Mouse (Mus musculus): ENCODE measurements around the gene Tiam1. TPM values are rescaled to one million over a fixed set of nuclear protein-coding genes. Genes with fewer than 3 reads are reported as not detected.

Gene Tiam1
- polyA plus RNA-seq, 1 experiment from 2014 or later: 45.9 TPM

DNA sequence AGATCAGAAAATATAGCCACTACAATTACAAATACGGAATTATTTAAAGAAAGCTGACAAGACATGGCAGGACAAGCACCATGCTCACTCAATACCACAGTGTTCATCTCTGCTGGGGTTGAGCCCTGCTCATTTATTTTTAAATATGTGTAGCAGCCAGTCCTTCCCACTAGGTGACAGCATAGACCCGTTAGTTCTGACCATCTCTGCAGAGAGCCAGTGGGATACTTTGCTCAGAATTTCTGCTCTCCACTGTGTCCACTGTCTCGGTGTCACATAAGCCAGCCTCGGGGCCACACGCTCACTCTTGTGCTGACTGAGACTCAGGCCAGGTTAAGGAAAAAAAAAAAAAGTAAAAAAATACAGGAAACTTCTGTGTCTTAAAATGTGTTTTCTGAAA is 299.0 kb downstream of the Tiam1 start:
- WGBS: 37% methylated on average over 5 of the region's 5 CpGs
- Histone ChIP-seq H3K4me1 (peaks cover 36% of the 10 kb centered on the region), H3K4me2 (no peak overlapping the region), H3K9me3 (no peaks in the 10 kb centered on the region), H3K36me3 (peaks cover 17% of the 10 kb centered on the region), H3K9ac (no peak overlapping the region), H3K4me3 (no peak overlapping the region), H3K27me3 (no peaks in the 10 kb centered on the region), H3K27ac (no peak overlapping the region)
- ATAC-seq (ENCODE audit: insufficient number of reproducible peaks, insufficient read depth, low FRiP score, low TSS enrichment, low read depth): no peak

DNA sequence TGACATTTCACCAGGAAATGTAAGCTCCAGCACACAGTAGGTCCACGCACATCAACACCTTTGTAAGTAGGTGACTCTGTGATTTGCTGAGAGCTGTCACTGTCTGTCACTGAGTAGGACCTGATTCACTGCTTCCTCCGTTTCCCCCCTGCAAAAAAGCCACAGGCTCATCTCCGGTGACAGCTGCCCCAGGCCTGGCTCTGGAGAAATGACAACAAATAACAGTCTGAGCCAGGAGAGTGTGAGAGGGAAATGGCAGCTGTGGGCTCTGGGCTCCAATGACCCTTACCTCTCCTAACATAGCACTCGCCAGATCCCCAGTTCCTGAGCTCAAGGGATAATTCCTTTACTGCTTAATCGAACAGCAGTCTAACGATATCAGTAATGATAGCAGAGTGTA is 301.7 kb downstream of the Tiam1 start:
- H3K4me2 ChIP-seq: no peak overlapping the region
- no peaks in the 10 kb centered on the region for H3K27me3 ChIP-seq
- H3K9ac ChIP-seq: no peak overlapping the region
- no peak for ATAC-seq (ENCODE audit: insufficient number of reproducible peaks, insufficient read depth, low FRiP score, low TSS enrichment, low read depth)
- H3K9me3 ChIP-seq: no peaks in the 10 kb centered on the region
- no peak overlapping the region for H3K27ac ChIP-seq
- peaks cover 36% of the 10 kb centered on the region for H3K4me1 ChIP-seq
- no peaks in the 10 kb centered on the region for H3K36me3 ChIP-seq
- no peak overlapping the region for H3K4me3 ChIP-seq
- WGBS: 64% methylated on average over 6 of the region's 6 CpGs

DNA sequence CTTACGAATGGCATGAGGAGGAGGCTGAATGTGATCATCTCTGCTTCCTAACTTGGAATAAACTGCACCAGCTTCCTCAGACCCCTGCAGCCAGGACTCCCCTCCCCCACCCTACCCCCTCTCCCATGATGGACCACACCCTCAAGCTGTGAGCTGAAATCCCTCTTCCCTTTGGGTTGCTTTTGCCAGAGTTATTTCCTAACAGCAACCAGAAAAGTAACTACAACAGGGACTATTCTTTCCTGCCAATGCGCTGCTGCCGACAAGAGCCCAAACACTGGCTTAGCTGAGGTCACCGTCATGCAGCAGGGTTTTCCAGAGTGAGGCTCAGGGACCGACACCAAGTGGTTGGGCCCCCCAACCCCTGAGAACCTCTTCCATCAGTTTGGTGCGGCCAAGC is 303.2 kb downstream of the Tiam1 start:
- WGBS: 96% methylated on average over 6 of the region's 6 CpGs
- Histone ChIP-seq H3K9ac (no peak overlapping the region), H3K27me3 (no peaks in the 10 kb centered on the region), H3K4me1 (peaks cover 38% of the 10 kb centered on the region), H3K9me3 (no peaks in the 10 kb centered on the region), H3K4me3 (no peak overlapping the region), H3K4me2 (no peak overlapping the region), H3K27ac (no peak overlapping the region), H3K36me3 (peaks cover 7% of the 10 kb centered on the region; the same call in 1 of the 2 replicates)
- ATAC-seq (ENCODE audit: insufficient number of reproducible peaks, insufficient read depth, low FRiP score, low TSS enrichment, low read depth): no peak

DNA sequence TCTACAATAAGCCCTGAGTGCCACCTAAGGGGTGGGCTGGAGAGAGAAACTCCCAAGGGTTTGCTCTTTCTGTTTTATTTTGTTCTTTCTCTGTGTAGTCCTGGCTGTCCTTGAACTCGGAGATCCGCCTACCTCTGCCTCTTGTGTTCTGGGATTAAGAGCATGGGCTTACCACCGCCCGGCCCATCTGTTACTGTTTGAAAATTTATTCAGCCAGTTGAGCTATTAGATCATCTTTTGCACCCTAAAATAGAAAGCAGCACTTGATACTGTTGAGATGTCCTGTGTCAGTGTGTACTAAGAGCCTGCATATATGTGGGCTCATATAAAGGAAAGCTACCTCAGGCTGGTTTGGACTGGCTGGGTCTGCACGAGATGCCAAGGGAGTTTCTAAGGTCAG is 303.7 kb downstream of the Tiam1 start:
- WGBS: 83% methylated on average over 5 of the region's 5 CpGs
- no peaks in the 10 kb centered on the region for H3K9me3 ChIP-seq
- peaks cover 33% of the 10 kb centered on the region for H3K4me1 ChIP-seq
- no peak overlapping the region for H3K4me3 ChIP-seq
- no peaks in the 10 kb centered on the region for H3K27me3 ChIP-seq
- no peak overlapping the region for H3K9ac ChIP-seq
- no peak overlapping the region for H3K4me2 ChIP-seq
- H3K36me3 ChIP-seq: peaks cover 12% of the 10 kb centered on the region
- ATAC-seq (ENCODE audit: insufficient number of reproducible peaks, insufficient read depth, low FRiP score, low TSS enrichment, low read depth): no peak
- no peak overlapping the region for H3K27ac ChIP-seq

DNA sequence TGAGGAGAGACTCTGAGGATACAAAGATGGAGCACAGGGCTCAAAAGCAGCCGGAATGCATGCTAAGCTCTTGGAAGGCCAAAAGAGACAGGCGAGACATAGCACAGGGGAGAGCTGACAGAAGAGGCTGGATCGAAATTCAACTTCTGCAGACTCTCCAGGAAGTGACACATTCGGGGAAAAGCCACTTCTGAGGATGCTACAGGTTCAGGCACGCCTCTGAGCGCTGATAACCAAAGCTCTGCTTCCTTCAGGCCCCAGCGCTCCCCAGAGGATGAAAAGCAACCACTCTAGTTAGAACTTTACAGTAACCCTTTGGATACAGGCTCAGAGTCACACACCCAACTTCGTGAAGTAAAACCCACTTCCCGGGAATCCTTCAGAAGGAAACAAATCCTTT is 306.5 kb downstream of the Tiam1 start:
- Histone ChIP-seq H3K9ac (no peak overlapping the region), H3K9me3 (no peaks in the 10 kb centered on the region), H3K4me3 (no peak overlapping the region), H3K27ac (no peak overlapping the region), H3K4me1 (peaks cover 21% of the 10 kb centered on the region), H3K27me3 (no peaks in the 10 kb centered on the region), H3K36me3 (peaks cover 25% of the 10 kb centered on the region), H3K4me2 (no peak overlapping the region)
- WGBS: 65% methylated on average over 9 of the region's 9 CpGs
- ATAC-seq (ENCODE audit: insufficient number of reproducible peaks, insufficient read depth, low FRiP score, low TSS enrichment, low read depth): no peak

DNA sequence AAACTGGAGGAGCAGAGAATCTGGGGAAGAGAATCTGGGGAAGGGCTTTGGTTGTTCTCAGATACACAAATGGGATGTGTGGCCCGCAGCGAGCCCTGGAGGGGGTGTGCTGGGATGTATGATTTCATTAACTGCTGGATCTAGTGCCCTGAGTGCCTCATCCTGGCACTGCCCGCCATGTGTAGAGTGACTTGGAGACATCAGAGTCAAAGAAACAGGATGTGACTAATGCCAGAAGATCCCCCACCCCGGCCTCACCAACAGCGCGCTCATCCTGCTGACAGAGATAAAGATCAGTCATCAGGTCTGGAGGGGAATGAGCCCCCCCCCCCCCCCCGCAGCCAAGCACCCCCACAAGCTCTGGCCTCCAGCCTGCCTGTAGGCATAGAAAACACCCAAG is 308.0 kb downstream of the Tiam1 start:
- WGBS: 78% methylated on average over 7 of the region's 7 CpGs
- ATAC-seq (ENCODE audit: insufficient number of reproducible peaks, insufficient read depth, low FRiP score, low TSS enrichment, low read depth): no peak

DNA sequence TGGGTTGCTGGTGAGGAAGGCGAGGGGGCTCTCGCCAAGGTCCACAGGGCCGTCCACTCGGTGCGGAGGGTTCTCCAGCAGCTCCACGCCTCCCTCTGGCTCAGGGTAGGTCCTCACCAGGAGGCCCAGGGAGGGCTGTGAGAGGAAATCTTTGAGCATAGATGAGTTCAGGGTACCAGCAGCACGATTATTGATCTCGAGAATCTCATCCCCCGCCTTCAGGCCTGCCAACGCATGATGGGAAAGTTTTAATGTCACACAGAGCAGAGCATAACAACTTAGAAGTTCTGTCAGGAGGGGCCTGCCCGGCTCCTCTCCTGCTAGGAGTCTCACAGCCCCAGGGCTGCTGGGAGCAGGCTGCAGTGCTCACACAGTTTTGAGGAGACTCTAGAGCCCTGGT is 310.6 kb downstream of the Tiam1 start:
- Histone ChIP-seq H3K9ac (no peak overlapping the region), H3K9me3 (no peaks in the 10 kb centered on the region), H3K4me1 (peaks cover 10% of the 10 kb centered on the region), H3K4me3 (no peak overlapping the region), H3K36me3 (peaks cover 27% of the 10 kb centered on the region), H3K27me3 (no peaks in the 10 kb centered on the region), H3K27ac (no peak overlapping the region), H3K4me2 (no peak overlapping the region)
- ATAC-seq (ENCODE audit: insufficient number of reproducible peaks, insufficient read depth, low FRiP score, low TSS enrichment, low read depth): no peak
- 83% methylated on average over 11 of the region's 11 CpGs for WGBS

More for the DNA sequence above, 308.0 kb downstream of the Tiam1 start:
- H3K9me3 ChIP-seq: no peaks in the 10 kb centered on the region
- peaks cover 27% of the 10 kb centered on the region for H3K36me3 ChIP-seq
- H3K27me3 ChIP-seq: no peaks in the 10 kb centered on the region
- peaks cover 7% of the 10 kb centered on the region for H3K4me1 ChIP-seq
- no peak overlapping the region for H3K4me3 ChIP-seq
- H3K9ac ChIP-seq: no peak overlapping the region
- H3K4me2 ChIP-seq: no peak overlapping the region
- no peak overlapping the region for H3K27ac ChIP-seq

DNA sequence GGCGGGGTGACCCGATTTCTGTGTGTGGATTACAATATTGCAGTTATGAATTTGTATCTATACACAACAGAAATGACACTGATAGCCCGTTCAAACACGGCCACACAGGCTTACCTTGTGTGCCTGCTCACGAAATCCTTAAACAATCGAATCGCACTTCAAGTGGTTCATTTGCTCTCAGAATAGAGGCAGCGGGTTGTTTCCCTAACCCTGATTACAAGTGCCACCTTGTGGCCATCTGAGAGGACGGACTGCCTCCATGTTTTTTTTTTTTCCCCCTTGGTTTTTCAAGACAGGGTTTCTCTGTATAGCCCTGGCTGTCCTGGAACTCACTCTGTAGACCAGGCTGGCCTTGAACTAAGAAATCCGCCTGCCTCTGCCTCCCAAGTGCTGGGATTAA is 312.4 kb downstream of the Tiam1 start:
- Histone ChIP-seq H3K9me3 (no peaks in the 10 kb centered on the region), H3K27ac (no peak overlapping the region), H3K4me3 (no peak overlapping the region), H3K9ac (no peak overlapping the region), H3K4me2 (no peak overlapping the region), H3K4me1 (peaks cover 24% of the 10 kb centered on the region), H3K27me3 (no peaks in the 10 kb centered on the region), H3K36me3 (peaks cover 27% of the 10 kb centered on the region)
- 55% methylated on average over 10 of the region's 10 CpGs for WGBS
- no peak for ATAC-seq (ENCODE audit: insufficient number of reproducible peaks, insufficient read depth, low FRiP score, low TSS enrichment, low read depth)

DNA sequence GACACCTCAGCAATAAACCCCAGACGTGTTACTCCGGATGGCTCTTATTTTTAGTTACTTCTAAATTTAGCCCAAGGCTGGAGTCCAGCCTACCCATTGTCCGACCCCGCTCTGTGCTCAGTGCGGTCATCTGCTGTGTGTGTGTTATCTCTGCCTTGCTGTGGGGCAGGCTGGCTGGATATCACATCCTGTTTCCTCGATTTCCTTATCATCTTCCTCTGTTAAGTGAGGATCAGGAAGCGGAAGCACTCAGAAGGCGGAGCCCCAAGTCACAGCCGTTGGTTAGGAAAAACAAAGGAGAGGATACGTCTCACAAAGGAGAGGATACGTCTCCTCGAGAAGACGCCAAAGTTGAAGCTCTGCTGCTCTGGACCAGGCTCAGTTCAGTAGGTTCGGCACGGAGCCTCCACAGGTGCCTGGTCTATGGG is 313.3 kb downstream of the Tiam1 start:
- WGBS: 84% methylated on average over 15 of the region's 15 CpGs
- Histone ChIP-seq H3K4me1 (peaks cover 18% of the 10 kb centered on the region), H3K9me3 (no peaks in the 10 kb centered on the region), H3K9ac (no peak overlapping the region), H3K27me3 (no peaks in the 10 kb centered on the region), H3K4me3 (no peak overlapping the region), H3K36me3 (peaks cover 19% of the 10 kb centered on the region), H3K27ac (no peak overlapping the region), H3K4me2 (no peak overlapping the region)
- no peak for ATAC-seq (ENCODE audit: insufficient number of reproducible peaks, insufficient read depth, low FRiP score, low TSS enrichment, low read depth)

DNA sequence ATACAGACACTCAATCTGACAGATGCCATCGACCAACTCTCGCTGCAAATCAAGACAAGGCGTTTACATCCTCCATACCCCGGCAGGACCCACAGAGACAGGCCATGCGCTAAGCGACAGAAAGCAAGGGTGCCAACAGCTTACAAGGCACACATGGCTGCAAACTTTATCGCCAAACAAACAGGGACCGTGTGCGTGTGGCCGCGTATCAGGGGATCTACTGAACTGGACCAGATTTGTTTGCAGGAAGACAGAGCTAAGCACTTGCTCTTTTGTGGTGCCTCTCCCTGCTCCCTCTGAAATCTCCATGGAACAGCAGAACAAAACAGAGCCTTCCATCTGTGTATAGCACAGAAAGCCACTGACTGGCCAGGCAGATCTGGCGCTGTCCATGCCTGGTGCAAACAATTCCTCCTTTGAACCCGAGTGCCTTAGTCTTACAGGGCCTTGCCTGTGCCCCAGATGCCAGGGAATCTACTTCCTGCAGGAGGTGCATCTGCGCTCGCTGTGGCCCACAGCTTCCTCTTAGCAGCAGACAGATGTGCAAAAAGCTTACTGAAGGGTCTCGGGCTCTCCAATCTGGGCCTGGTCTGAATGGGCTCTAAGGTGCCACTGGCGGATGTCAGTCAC is 316.0 kb downstream of the Tiam1 start:
- 62% methylated on average over 17 of the region's 17 CpGs for WGBS
- Histone ChIP-seq H3K4me3 (no peak overlapping the region), H3K4me2 (no peak overlapping the region), H3K4me1 (peaks cover 18% of the 10 kb centered on the region), H3K36me3 (peaks cover 8% of the 10 kb centered on the region), H3K27ac (0 out of 2 replicates have a peak overlapping the region, but pooled peaks have one; percentile 12), H3K9ac (no peak overlapping the region; the same call in 1 of the 2 replicates), H3K27me3 (no peaks in the 10 kb centered on the region), H3K9me3 (no peaks in the 10 kb centered on the region)
- ATAC-seq (ENCODE audit: insufficient number of reproducible peaks, insufficient read depth, low FRiP score, low TSS enrichment, low read depth): no peak

DNA sequence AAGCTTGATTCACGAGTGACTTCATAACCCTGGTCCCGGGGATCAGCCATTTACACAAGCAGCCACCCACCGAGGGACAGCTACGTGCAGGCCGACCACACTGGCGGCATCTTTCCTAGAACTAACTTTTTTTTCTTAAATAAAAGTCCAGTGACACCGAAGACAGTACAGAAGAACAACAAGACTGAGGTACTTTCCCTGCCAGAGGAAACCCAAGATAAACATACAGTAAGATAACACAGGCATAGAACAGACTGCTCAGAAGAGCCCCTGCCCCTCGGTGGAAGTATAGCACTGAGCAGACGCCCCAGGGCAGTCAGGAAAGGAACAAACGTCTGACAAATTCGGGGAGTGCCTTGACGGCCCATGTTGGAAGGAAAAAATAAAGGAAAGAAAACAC is 317.7 kb downstream of the Tiam1 start:
- no peak for ATAC-seq (ENCODE audit: insufficient number of reproducible peaks, insufficient read depth, low FRiP score, low TSS enrichment, low read depth)
- Histone ChIP-seq H3K27me3 (no peaks in the 10 kb centered on the region), H3K27ac (no peak overlapping the region), H3K36me3 (peaks cover 12% of the 10 kb centered on the region), H3K4me3 (no peak overlapping the region), H3K4me2 (no peak overlapping the region), H3K9me3 (no peaks in the 10 kb centered on the region), H3K4me1 (peaks cover 18% of the 10 kb centered on the region), H3K9ac (no peak overlapping the region)
- WGBS: 49% methylated on average over 12 of the region's 12 CpGs

DNA sequence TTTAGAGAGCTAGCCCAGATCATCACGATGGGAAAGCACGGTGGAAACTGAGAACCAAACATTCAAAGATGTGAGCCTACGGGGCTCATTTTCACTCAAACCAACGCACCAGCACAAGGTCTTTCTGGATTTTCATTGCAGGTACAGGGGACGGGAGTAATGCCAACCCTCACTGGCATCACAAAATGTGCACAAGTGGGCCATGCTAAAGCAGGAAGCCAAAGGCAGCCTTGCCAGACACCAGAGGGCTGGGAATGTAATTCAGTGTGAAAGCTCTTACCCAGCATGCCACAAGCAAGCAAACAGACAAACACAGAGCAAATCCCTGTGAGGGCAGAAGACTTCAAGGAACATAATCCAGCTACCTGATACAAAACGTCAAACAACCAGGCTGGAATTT is 320.7 kb downstream of the Tiam1 start:
- Histone ChIP-seq H3K27ac (no peak overlapping the region), H3K4me3 (no peak overlapping the region), H3K9me3 (no peaks in the 10 kb centered on the region), H3K27me3 (no peaks in the 10 kb centered on the region), H3K4me1 (peaks cover 23% of the 10 kb centered on the region), H3K4me2 (no peak overlapping the region), H3K9ac (no peak overlapping the region), H3K36me3 (peaks cover 19% of the 10 kb centered on the region)
- ATAC-seq (ENCODE audit: insufficient number of reproducible peaks, insufficient read depth, low FRiP score, low TSS enrichment, low read depth): no peak
- 83% methylated on average over 6 of the region's 6 CpGs for WGBS

All from embryonic facial prominence, embryonic 13.5 days (tissue).